ENCODE assay signal across 21 mouse cellular contexts in genomic region chr9:24211636-24212035, GRCm38 (mm10).
DNase-seq lines count a peak whose midpoint lies in the region.
"Had no signal": no experiment of that assay in that cellular context is flagged by ENCODE, and none has a peak within 500 bp of the region (broad histone marks: within the 10 kb centered on the region; RNA-seq: fewer than 3 reads in every experiment).

No protein-coding gene starts in this region.

- H3K36me3 ChIP-seq in embryonic facial prominence, embryonic 10.5 days (replicated peaks), result no peaks in the 10 kb centered on the region
- H3K36me3 ChIP-seq: embryonic facial prominence, embryonic 12.5 days; heart, embryonic 10.5 days; hindbrain, embryonic 10.5 days had no signal

- H3K27me3 ChIP-seq in embryonic facial prominence, embryonic 10.5 days (replicated peaks; ENCODE audit: low read depth, poor library complexity, severe bottlenecking), result no peaks in the 10 kb centered on the region
- H3K27me3 ChIP-seq: embryonic facial prominence, embryonic 12.5 days; forebrain, embryonic 13.5 days had no signal

- no peak overlapping the region for H3K4me3 ChIP-seq in embryonic facial prominence, embryonic 10.5 days
- H3K4me3 ChIP-seq: embryonic facial prominence, embryonic 12.5 days; erythroblast, embryonic 14.5 days; forebrain, embryonic 13.5 days; heart, embryonic 10.5 days; hindbrain, embryonic 10.5 days had no signal

- no peak overlapping the region for H3K27ac ChIP-seq in embryonic facial prominence, embryonic 10.5 days (replicated peaks)
- H3K27ac ChIP-seq: embryonic facial prominence, embryonic 12.5 days; forebrain, embryonic 13.5 days; heart, embryonic 10.5 days; hindbrain, embryonic 10.5 days; hindbrain, postnatal 0 days had no signal

- peak; percentile 92 for DNase-seq in brain, adult 2 months (ENCODE audit: low read depth, low spot score)
- peak; percentile 12 to 24 for DNase-seq in frontal cortex, postnatal 14 days (ENCODE audit: low spot score in 2 of 2)
- DNase-seq in layer of hippocampus, adult 9-11 months, result peak; percentile 80
- DNase-seq in left cerebral cortex, postnatal 36 days (ENCODE audit: low spot score in 2 of 2), result peak; percentile 74 to 76
- no peak for DNase-seq in B cell, adult 2 months
- DNase-seq in embryonic facial prominence, embryonic 10.5 days (ENCODE audit: low spot score), result no peak
- DNase-seq in kidney, postnatal 4 days, result no peak
- no peak for DNase-seq in thymus, postnatal 10 days (ENCODE audit: low spot score in 2 of 2)
- DNase-seq: cerebellum, adult 9-11 months; kidney, adult 18-20 months; kidney, postnatal 10 days; lung, adult 2 months; lung, postnatal 36 days; retina, postnatal 1 day; thymus, adult 18-20 months had no signal

- no peaks in the 10 kb centered on the region for H3K4me1 ChIP-seq in embryonic facial prominence, embryonic 10.5 days
- H3K4me1 ChIP-seq: embryonic facial prominence, embryonic 12.5 days; forebrain, embryonic 13.5 days; heart, embryonic 10.5 days; hindbrain, embryonic 10.5 days had no signal

- H3K9me3 ChIP-seq in embryonic facial prominence, embryonic 10.5 days, result no peaks in the 10 kb centered on the region; the same call in 1 of the 2 replicates
- H3K9me3 ChIP-seq: embryonic facial prominence, embryonic 12.5 days; forebrain, embryonic 13.5 days; heart, embryonic 10.5 days; hindbrain, embryonic 10.5 days had no signal

- 97% methylated on average over 1 of the region's 1 CpGs for WGBS in embryonic facial prominence, embryonic 10.5 days

- intact Hi-C loops in left cerebral cortex, postnatal 36 days (cut with DNase I), result loop anchor here (5.0 kb wide), 1 partner anchor 714 kb away; no protein-coding TSS in a partner anchor

Comparison
In these comparisons a context has a peak if more than half of its experiments do, and no peak if none do; other contexts are left out.
1. DNase-seq: peak in brain, adult 2 months (single experiment), frontal cortex, postnatal 14 days (2 of 2), layer of hippocampus, adult 9-11 months (single experiment) and left cerebral cortex, postnatal 36 days (2 of 2); none in B cell, adult 2 months (0 of 2), embryonic facial prominence, embryonic 10.5 days (single experiment), kidney, postnatal 4 days (0 of 2) and thymus, postnatal 10 days (0 of 2).